Mouse (Mus musculus) hindbrain, postnatal 0 days (tissue): Measurements from ENCODE around the gene Oca2. TPM values are rescaled to one million over a fixed set of nuclear protein-coding genes. Genes with fewer than 3 reads are reported as not detected.
A peak's percentile ranks its signal among the peaks of the same experiment; 100 is the strongest.

Experiments used
- ATAC-seq: fragments of 200-750 bp; cut with Nextera tagmentation; 2 replicates; pipeline ENCODE4 v1.8.0; 2017; ENCODE audit warnings: mild to moderate bottlenecking, moderate TSS enrichment, moderate library complexity
- DNase-seq: peaks from one replicate; pipeline ENCODE4 v3.0.0-alpha.2; 2015; ENCODE audit warnings: low spot score
- H3K27ac ChIP-seq: fragments of 300-500 bp; sonication (generic); 2 replicates; pipeline ENCODE4 v1.5.1; 2014; ENCODE audit warnings: mild to moderate bottlenecking
- H3K27me3 ChIP-seq: fragments of 300-500 bp; sonication (generic); 2 replicates; pipeline ENCODE4 v1.6.1; 2014; ENCODE audit warnings: low read length, mixed read lengths; ENCODE audit not compliant: insufficient read depth
- H3K36me3 ChIP-seq: fragments of 300-500 bp; sonication (generic); 2 replicates; pipeline ENCODE4 v1.6.1; 2014; ENCODE audit warnings: low read length, mixed read lengths; ENCODE audit not compliant: insufficient read depth
- H3K4me1 ChIP-seq: fragments of 300-500 bp; sonication (generic); 2 replicates; pipeline ENCODE4 v1.6.1; 2014; ENCODE audit warnings: antibody characterized with exemption, low read length, mixed read lengths; ENCODE audit not compliant: insufficient read depth
- H3K4me2 ChIP-seq: fragments of 300-500 bp; sonication (generic); 2 replicates; pipeline ENCODE4 v1.6.1; 2014; ENCODE audit warnings: low read depth, mild to moderate bottlenecking, low read length, moderate library complexity, mixed read lengths
- H3K4me3 ChIP-seq: fragments of 300-500 bp; sonication (generic); 2 replicates; pipeline ENCODE4 v1.5.1; 2014; ENCODE audit warnings: low read length
- H3K9ac ChIP-seq: fragments of 300-500 bp; sonication (generic); replicated peaks from 2 replicates; pipeline ENCODE4 v1.6.1; 2014; ENCODE audit warnings: mild to moderate bottlenecking, low read length, moderate library complexity, mixed read lengths
- H3K9me3 ChIP-seq: fragments of 300-500 bp; sonication (generic); 2 replicates; pipeline ENCODE4 v1.6.1; 2016; ENCODE audit warnings: low read length, mixed read lengths
- CTCF ChIP-seq: IDR thresholded peaks from 2 replicates; pipeline ENCODE4 v1.5.1; 2016; ENCODE audit warnings: antibody characterized with exemption, control low read depth, low read depth
- WGBS: fragments of 180-500 bp; shearing (Covaris S2); extraction: QIAGEN DNeasy Blood & Tissue Kit; methylation state at CpG from one replicate; pipeline ENCODE4 v1.1.7; 2014; 5-methylcytosine and 5-hydroxymethylcytosine counted together
- polyA plus RNA-seq: library from polyadenylated mRNA; unstranded; fragments of >200 nt; fragmentation: Nextera tagmentation; extraction: Ambion mirVana; gene quantifications from 2 replicates; pipeline ENCODE4 v1.2.1, GENCODE M21; 2015
- total RNA-seq: library from RNA; depleted of rRNA; stranded (reverse); fragments of >200 nt; gene quantifications from 2 replicates; pipeline ENCODE4 v1.2.3, GENCODE M21; 2014; rRNA removed

The Oca2 gene
- total and polyA plus RNA-seq, 2 experiments from 2014 or later = 1.2 to 1.8 TPM

DNA sequence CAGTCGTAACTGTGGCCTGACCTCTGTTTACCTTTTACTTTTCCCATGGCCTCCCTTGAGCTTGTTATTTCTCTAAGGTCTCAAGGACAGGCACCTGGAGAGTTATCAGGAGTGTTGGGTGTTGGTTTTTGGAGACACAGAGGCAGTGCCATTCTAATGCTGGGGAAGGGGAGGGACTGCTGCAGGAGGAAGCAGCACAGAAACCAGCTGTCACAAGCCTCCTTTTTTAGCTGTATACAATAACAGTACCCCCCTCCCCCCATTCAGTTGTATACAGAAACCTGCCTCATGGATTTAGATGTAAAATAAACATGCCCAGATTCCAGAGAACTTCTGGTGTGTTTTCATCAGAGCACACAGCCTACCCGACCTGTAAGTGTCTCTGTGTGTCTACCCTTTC lies 295.3 kb downstream of the Oca2 start:
- no peak overlapping the region for H3K4me2 ChIP-seq
- H3K27me3 ChIP-seq = no peaks in the 10 kb centered on the region
- H3K4me3 ChIP-seq = no peak overlapping the region
- H3K27ac ChIP-seq = no peak overlapping the region
- no peak for DNase-seq
- ATAC-seq = no peak
- no peak overlapping the region for H3K9ac ChIP-seq
- TF ChIP-seq CTCF = no peak
- H3K4me1 ChIP-seq = no peaks in the 10 kb centered on the region
- 72% methylated on average over 2 of the region's 2 CpGs for WGBS
- H3K9me3 ChIP-seq = no peaks in the 10 kb centered on the region
- no peaks in the 10 kb centered on the region for H3K36me3 ChIP-seq

DNA sequence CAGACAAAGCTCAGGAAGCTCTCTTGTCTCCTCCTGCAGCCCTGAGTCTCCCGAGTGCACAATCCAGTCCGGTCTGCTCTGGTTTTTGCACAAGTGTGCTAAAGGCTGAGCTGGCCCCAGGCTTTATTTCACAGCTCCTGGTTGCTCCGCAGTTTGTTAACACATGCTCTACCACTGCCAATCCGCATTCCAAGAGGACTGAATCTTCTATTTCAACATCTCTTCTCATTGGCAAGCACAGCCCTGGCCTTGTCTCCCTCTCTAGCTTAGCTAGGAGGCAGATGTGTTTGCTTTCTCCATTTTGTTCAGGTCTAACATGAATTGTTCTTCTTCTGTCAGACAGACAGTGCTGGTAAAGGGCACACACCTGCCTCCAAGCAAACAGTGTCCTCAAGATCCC lies 309.7 kb downstream of the Oca2 start:
- no peak overlapping the region for H3K9ac ChIP-seq
- DNase-seq (peak; percentile 6), ATAC-seq (0 out of 2 replicates have a peak, but pooled peaks have one; percentile 43)
- H3K27ac ChIP-seq = no peak overlapping the region
- no peak overlapping the region for H3K4me2 ChIP-seq
- H3K36me3 ChIP-seq = no peaks in the 10 kb centered on the region
- 63% methylated on average over 4 of the region's 4 CpGs for WGBS
- no peaks in the 10 kb centered on the region for H3K27me3 ChIP-seq
- no peak for TF ChIP-seq CTCF
- no peaks in the 10 kb centered on the region for H3K9me3 ChIP-seq
- no peaks in the 10 kb centered on the region for H3K4me1 ChIP-seq
- no peak overlapping the region for H3K4me3 ChIP-seq

DNA sequence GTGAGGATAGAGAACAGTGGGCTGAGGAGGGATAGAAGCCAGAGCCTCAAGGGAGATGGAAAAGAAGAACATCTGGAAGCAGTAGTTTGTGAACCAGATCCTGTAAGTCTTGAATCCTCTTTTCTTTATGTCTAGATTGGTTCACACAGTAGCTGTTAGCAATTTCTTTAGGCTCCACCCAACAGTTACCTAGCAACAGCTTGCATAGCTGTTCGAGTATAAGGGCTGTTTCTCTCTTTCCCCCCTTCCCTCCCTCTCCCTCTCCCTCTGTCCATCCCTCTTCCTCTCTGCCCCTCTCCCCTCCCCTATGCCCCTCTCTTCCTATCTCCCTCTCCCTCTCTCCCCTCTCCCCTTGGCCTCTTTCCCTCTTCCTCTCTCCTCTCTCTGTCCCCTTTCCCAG lies 312.2 kb downstream of the Oca2 start:
- Histone ChIP-seq H3K4me1 (no peaks in the 10 kb centered on the region), H3K4me2 (no peak overlapping the region), H3K9ac (no peak overlapping the region), H3K36me3 (no peaks in the 10 kb centered on the region), H3K27me3 (no peaks in the 10 kb centered on the region), H3K9me3 (no peaks in the 10 kb centered on the region), H3K27ac (no peak overlapping the region), H3K4me3 (no peak overlapping the region)
- DNase-seq (peak; percentile 10), ATAC-seq (0 out of 2 replicates have a peak, but pooled peaks have one; percentile 45)
- TF ChIP-seq CTCF = no peak
- WGBS = 5% methylated on average over 1 of the region's 1 CpGs

Other genes starting within 250 kb of the Oca2 start
- gene Nipa1, start 219.8 kb upstream of the Oca2 start, total RNA-seq = 43.5 and 48.0 TPM in 2 replicates
- gene Nipa1, start 219.8 kb upstream of the Oca2 start, polyA plus RNA-seq = 30.7 and 31.4 TPM in 2 replicates
- 82.1 and 89.2 TPM in 2 replicates for gene Herc2, start 189.6 kb upstream of the Oca2 start, total RNA-seq
- gene Herc2, start 189.6 kb upstream of the Oca2 start, polyA plus RNA-seq = 41.3 and 41.8 TPM in 2 replicates